Mouse (Mus musculus) neural tube, postnatal 0 days (tissue): Measurements from ENCODE around the gene 2010300C02Rik. TPM values are rescaled to one million over a fixed set of nuclear protein-coding genes. Genes with fewer than 3 reads are reported as not detected.

Experiments
- polyA plus RNA-seq: library from polyadenylated mRNA; unstranded; fragments of >200 nt; fragmentation: Nextera tagmentation; extraction: Ambion mirVana; gene quantifications from 2 replicates; pipeline ENCODE4 v1.2.1, GENCODE M21; 2015

The 2010300C02Rik gene
- 4.3 and 4.6 TPM in 2 replicates for polyA plus RNA-seq

GRCm38 (mm10) chr1:37719761-37720640 lies at the start of gene 2010300C02Rik:
TSS of gene 2010300C02Rik (minus strand) at chr1:37720085.

Other genes with a start within 250 kb of the 2010300C02Rik start
- gene Mgat4a, start 179.1 kb downstream of the 2010300C02Rik start, polyA plus RNA-seq, result 9.2 and 11.1 TPM in 2 replicates
- 5.3 and 6.2 TPM in 2 replicates for gene Tsga10, start 146.3 kb upstream of the 2010300C02Rik start, polyA plus RNA-seq
- 6.8 and 7.2 TPM in 2 replicates for gene Lipt1, start 151.7 kb upstream of the 2010300C02Rik start, polyA plus RNA-seq
- 10.9 and 14.3 TPM in 2 replicates for gene Mitd1, start 170.3 kb upstream of the 2010300C02Rik start, polyA plus RNA-seq
- gene Mrpl30, start 170.4 kb upstream of the 2010300C02Rik start, polyA plus RNA-seq, result 306 and 307 TPM in 2 replicates
- 0.09 TPM in 1 of 2 replicates, not detected in the other for gene Lyg2, start 196.4 kb upstream of the 2010300C02Rik start, polyA plus RNA-seq
- not detected in 2 replicates for gene Lyg1, start 237.7 kb upstream of the 2010300C02Rik start, polyA plus RNA-seq